Mouse (Mus musculus) liver, embryonic 13.5 days (tissue): ENCODE data around the gene Dnah12. TPM values are rescaled to one million over a fixed set of nuclear protein-coding genes. Genes with fewer than 3 reads are reported as not detected.
A peak's percentile ranks its signal among the peaks of the same experiment; 100 is the strongest.

Experiments
- ATAC-seq: fragments of 200-750 bp; cut with Nextera tagmentation; 2 replicates; pipeline ENCODE4 v1.8.0; 2017; ENCODE audit warnings: low read depth, mild to moderate bottlenecking, moderate number of reproducible peaks, moderate library complexity
- DNase-seq: peaks from one replicate; pipeline ENCODE4 v3.0.0; 2022
- H3K27ac ChIP-seq: fragments of 300-500 bp; sonication (generic); 2 replicates; pipeline ENCODE4 v1.5.1; 2015; ENCODE audit warnings: moderate library complexity, mild to moderate bottlenecking, inconsistent platforms
- H3K27me3 ChIP-seq: fragments of 300-500 bp; sonication (generic); 2 replicates; pipeline ENCODE4 v1.6.1; 2015; ENCODE audit warnings: mild to moderate bottlenecking, inconsistent platforms
- H3K36me3 ChIP-seq: fragments of 300-500 bp; sonication (generic); 2 replicates; pipeline ENCODE4 v1.6.1; 2015; ENCODE audit warnings: mild to moderate bottlenecking, inconsistent platforms
- H3K4me1 ChIP-seq: fragments of 300-500 bp; sonication (generic); replicated peaks from 2 replicates; pipeline ENCODE4 v1.6.1; 2015; ENCODE audit warnings: inconsistent platforms
- H3K4me2 ChIP-seq: fragments of 300-500 bp; sonication (generic); 2 replicates; pipeline ENCODE4 v1.6.1; 2015; ENCODE audit warnings: inconsistent platforms, mild to moderate bottlenecking, moderate library complexity
- H3K4me3 ChIP-seq: fragments of 300-500 bp; sonication (generic); replicated peaks from 2 replicates; pipeline ENCODE4 v1.5.1; 2015; ENCODE audit warnings: mild to moderate bottlenecking, inconsistent platforms
- H3K9ac ChIP-seq: fragments of 300-500 bp; sonication (generic); 2 replicates; pipeline ENCODE4 v1.6.1; 2015; ENCODE audit warnings: mild to moderate bottlenecking, inconsistent platforms
- H3K9me3 ChIP-seq: fragments of 300-500 bp; sonication (generic); replicated peaks from 2 replicates; pipeline ENCODE4 v1.6.1; 2016; ENCODE audit warnings: inconsistent platforms
- whole genome bisulfite sequencing: fragments of 180-500 bp; shearing (Covaris S2); methylation state at CpG from one replicate; pipeline ENCODE4 v1.1.7; 2015; ENCODE audit not compliant: insufficient replicate concordance; 5-methylcytosine and 5-hydroxymethylcytosine counted together
- polyA plus RNA-seq: library from polyadenylated mRNA; unstranded; fragments of >200 nt; fragmentation: Nextera tagmentation; extraction: Ambion mirVana; gene quantifications from 2 replicates; pipeline ENCODE4 v1.2.1, GENCODE M21; 2015

Gene Dnah12
- 0.02 TPM in 2 replicates for polyA plus RNA-seq

DNA sequence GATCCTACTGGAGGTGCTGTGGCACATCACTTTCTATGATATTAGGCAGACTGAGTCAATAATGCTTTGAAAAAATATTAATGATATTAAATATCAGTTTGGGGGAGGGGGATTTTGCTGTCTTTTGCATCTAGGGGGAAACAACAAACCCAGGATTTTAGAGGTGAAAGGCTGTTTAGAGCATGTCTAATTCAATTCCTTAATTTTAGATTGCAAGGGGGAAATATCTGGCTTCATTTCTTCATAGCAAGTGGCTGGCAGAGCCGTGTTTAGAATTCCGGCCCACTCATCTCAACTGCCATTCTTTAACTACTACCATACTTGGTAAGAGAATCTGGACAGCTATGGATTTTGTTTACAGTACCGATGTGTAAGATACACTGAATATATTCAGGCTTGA, at the start of gene Dnah12:
Dnah12 (plus strand) TSS at position 301 of the 400 bp plus-strand sequence.
- no peak for ATAC-seq
- 77% methylated on average over 3 of the region's 3 CpGs for WGBS
- H3K4me1 ChIP-seq = no peaks in the 10 kb centered on the region

DNA sequence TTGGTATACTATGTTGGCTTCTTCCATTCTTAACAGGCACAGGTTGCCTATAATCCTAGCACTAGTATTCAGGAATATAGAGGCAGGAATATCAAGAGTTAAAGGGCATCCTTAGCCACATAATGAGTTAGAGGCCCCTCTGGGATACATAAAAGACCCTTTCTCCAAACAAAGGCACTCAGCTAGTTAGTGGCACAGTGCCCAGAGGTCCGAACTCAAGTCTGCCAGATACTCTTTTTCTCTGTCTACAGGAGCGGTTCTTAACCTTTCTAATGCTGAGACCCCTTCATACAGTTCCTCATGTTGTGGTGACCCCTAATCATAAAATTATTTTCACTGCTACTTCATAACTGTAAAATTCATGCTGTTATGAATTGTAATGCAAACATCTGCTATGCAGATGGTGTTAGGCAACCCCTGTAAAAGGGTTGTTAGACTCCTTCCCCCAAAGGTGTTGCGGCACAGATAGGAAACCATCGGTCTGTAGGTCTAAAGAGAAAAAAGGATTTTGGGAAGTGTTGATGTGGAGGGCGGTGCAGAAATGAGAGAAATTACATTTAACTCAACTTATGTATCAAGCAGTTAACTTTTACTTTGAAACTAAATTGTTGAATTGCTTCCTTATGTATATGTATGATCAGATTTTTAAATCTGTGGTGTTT, 47.0 kb upstream of the Dnah12 start:
- Histone ChIP-seq H3K36me3 (peaks cover 25% of the 10 kb centered on the region), H3K4me1 (peaks cover 16% of the 10 kb centered on the region), H3K4me3 (no peak overlapping the region), H3K27ac (no peak overlapping the region), H3K9me3 (no peaks in the 10 kb centered on the region), H3K27me3 (no peaks in the 10 kb centered on the region), H3K4me2 (no peak overlapping the region), H3K9ac (no peak overlapping the region)
- 84% methylated on average over 5 of the region's 5 CpGs for WGBS
- ATAC-seq (no peak), DNase-seq (no peak)

More for the DNA sequence above, at the start of gene Dnah12:
- Histone ChIP-seq H3K4me3 (no peak within 1 kb of the TSS), H3K9ac (no peak within 1 kb of the TSS), H3K36me3 (no peaks in the 10 kb centered on the region), H3K4me2 (no peak within 1 kb of the TSS), H3K27ac (no peak within 1 kb of the TSS), H3K9me3 (no peaks in the 10 kb centered on the region), H3K27me3 (no peaks in the 10 kb centered on the region)
- no peak for DNase-seq

DNA sequence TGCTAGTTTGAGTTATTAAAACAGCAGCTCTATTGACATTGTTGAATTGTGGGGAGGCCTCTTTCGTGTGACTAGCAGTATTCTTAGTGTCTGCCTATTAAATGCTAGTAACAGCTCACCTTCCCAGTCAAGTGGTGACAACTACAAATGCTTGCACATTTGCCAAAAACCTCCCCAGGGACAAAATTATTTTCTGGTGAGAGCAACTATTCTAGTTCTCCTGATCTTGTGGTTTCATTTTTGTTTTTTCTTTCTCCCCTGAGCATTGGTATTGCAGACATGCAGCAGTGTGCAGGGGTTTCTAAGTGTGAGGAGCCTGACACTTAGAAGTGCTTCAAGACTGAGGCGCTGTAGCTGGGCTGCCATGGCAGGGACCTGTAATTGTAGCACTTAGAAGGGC, 45.3 kb upstream of the Dnah12 start:
- DNase-seq = no peak
- Histone ChIP-seq H3K9ac (no peak overlapping the region), H3K36me3 (peaks cover 27% of the 10 kb centered on the region), H3K4me2 (no peak overlapping the region), H3K27me3 (no peaks in the 10 kb centered on the region), H3K4me3 (no peak overlapping the region), H3K9me3 (no peaks in the 10 kb centered on the region), H3K27ac (no peak overlapping the region), H3K4me1 (peaks cover 16% of the 10 kb centered on the region)
- no peak for ATAC-seq
- WGBS = 81% methylated on average over 2 of the region's 2 CpGs

DNA sequence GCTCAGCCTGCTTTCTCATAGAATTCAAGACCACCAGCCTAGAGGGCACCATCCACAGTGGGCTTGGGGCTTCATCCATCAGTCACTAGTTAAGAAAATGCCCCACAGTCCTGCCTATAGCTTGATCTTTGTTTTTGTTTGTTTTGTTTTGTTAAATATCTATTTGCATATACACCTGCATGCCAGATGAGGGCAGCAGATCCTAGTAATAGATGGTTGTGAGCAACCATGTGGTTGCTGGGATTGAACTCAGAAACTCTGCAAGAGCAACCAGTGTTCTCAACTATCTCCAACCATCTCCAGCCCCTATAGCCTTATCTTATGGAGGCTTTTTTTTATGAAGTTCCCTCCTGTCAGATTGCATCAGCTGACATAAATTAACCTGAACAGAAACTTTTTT, 41.2 kb upstream of the Dnah12 start:
- ATAC-seq (no peak), DNase-seq (no peak)
- Histone ChIP-seq H3K36me3 (peaks cover 57% of the 10 kb centered on the region), H3K27ac (no peak overlapping the region), H3K4me1 (no peaks in the 10 kb centered on the region), H3K4me2 (no peak overlapping the region), H3K9ac (no peak overlapping the region), H3K4me3 (no peak overlapping the region), H3K27me3 (no peaks in the 10 kb centered on the region), H3K9me3 (no peaks in the 10 kb centered on the region)

DNA sequence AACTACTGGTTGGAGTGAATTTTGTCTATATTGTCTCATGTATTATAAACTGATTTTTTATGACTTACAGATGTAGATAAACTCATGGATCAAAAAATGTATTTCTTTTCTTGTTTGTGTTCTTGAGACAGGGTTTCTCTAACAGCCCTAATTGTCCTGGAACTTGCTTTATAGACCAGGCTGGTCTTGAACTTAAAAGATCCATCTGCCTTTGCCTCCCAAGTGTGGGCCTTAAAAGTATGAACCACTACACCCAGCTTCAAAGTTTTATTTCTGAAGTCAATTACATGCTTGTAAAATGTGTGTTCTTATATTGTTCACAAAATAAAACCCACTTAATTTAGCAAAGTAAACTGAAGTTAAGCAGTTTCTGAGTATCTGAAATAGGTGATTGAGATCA, 34.9 kb upstream of the Dnah12 start:
- DNase-seq = no peak
- H3K36me3 ChIP-seq = peaks cover 55% of the 10 kb centered on the region
- no peak overlapping the region for H3K4me3 ChIP-seq
- no peak overlapping the region for H3K9ac ChIP-seq
- H3K4me1 ChIP-seq = peaks cover 8% of the 10 kb centered on the region
- no peak overlapping the region for H3K27ac ChIP-seq
- no peak for ATAC-seq
- no peaks in the 10 kb centered on the region for H3K9me3 ChIP-seq
- no peak overlapping the region for H3K4me2 ChIP-seq
- no peaks in the 10 kb centered on the region for H3K27me3 ChIP-seq

DNA sequence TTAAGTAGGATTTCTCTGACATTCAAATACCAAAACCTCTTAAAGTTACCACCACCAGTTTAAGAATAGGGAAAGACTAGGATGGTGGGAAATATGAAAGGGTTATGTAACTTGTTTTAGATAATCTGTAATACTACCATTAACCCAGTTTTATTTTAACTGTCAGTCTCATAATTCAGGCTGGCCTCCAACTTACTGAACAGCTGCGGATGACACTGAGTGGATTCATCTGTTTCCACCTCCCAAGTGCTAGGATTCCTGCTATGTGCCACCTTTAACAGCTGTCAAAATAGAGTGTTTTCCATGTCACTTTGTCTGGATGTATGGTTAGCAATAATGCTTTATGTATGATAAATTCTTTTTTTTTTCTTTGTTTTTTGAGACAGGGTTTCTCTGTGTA, 32.8 kb upstream of the Dnah12 start:
- ATAC-seq (no peak), DNase-seq (no peak)
- WGBS = 86% methylated on average over 1 of the region's 1 CpGs
- Histone ChIP-seq H3K4me3 (no peak overlapping the region), H3K27me3 (no peaks in the 10 kb centered on the region), H3K4me1 (peaks cover 12% of the 10 kb centered on the region), H3K4me2 (no peak overlapping the region), H3K9ac (no peak overlapping the region), H3K9me3 (no peaks in the 10 kb centered on the region), H3K27ac (no peak overlapping the region), H3K36me3 (peaks cover 52% of the 10 kb centered on the region)

DNA sequence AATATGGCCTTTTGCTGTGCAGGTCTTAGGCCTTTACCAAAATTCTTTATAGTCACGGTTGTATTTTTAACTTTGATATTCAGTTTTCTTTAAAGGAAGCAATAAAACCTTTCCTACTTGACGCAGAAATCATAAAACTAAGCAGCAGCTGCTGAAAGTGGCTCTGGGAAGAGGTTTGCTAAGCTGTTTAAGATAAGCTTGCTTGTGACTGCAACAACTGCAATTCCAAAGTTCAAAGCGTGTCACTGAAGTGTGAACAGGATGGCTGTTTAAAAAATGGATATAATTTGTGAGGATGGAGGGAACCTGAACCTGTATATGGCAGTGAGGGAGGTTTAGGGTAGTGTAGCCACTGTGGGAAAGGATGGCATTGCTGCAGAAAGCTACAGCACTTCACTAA, 31.1 kb upstream of the Dnah12 start:
- no peak overlapping the region for H3K9ac ChIP-seq
- 71% methylated on average over 3 of the region's 3 CpGs for WGBS
- no peak for ATAC-seq
- DNase-seq = no peak
- peaks cover 52% of the 10 kb centered on the region for H3K36me3 ChIP-seq
- H3K4me2 ChIP-seq = no peak overlapping the region
- no peaks in the 10 kb centered on the region for H3K9me3 ChIP-seq
- H3K27ac ChIP-seq = no peak overlapping the region; the same call in 1 of the 2 replicates
- H3K4me3 ChIP-seq = no peak overlapping the region
- H3K4me1 ChIP-seq = peaks cover 26% of the 10 kb centered on the region
- H3K27me3 ChIP-seq = no peaks in the 10 kb centered on the region

DNA sequence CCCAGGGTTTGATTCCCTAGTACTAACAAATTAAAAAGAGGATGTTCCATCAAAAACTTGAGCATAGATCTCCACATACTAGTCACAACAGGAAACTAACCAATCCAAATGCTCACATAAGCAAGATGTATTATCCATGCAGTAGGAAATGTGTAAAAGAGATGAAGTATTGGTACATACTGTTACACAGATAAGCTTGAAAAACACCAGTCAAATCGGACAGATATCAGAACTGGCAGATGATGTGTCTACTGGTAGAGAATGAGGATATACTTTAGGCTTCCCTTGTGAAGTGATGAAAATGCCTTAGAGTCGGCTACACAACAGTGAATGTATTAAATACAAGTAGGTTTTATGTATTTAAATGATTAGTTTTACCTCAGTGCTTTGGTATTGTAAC, 30.6 kb upstream of the Dnah12 start:
- peaks cover 48% of the 10 kb centered on the region for H3K36me3 ChIP-seq
- ATAC-seq (peak; percentile 65), DNase-seq (no peak)
- H3K9me3 ChIP-seq = no peaks in the 10 kb centered on the region
- no peaks in the 10 kb centered on the region for H3K27me3 ChIP-seq
- H3K4me3 ChIP-seq = no peak overlapping the region
- H3K4me1 ChIP-seq = peaks cover 30% of the 10 kb centered on the region
- no peak overlapping the region; the same call in 1 of the 2 replicates for H3K27ac ChIP-seq
- H3K9ac ChIP-seq = no peak overlapping the region
- no peak overlapping the region for H3K4me2 ChIP-seq
- 33% methylated on average over 2 of the region's 2 CpGs for WGBS

DNA sequence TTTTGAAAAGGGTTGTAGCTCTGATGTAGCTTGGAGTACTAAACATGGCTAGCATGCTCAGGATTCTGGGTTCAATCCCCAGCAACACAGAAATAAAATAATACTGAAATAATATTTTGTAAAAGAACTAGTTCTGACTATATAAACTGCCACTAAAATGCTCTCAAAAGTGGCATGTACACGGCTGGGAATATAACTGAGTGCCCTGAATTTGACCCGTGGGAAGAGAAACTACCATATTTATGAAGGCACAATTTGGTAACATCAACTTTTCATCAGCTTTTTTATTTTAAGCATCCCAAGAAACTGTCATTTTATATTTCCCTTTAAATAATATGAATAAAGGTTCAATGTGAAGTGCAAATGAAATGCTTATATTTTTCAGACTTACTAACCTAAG, 29.2 kb upstream of the Dnah12 start:
- Histone ChIP-seq H3K27me3 (no peaks in the 10 kb centered on the region), H3K4me1 (peaks cover 38% of the 10 kb centered on the region), H3K4me2 (no peak overlapping the region), H3K4me3 (no peak overlapping the region), H3K27ac (no peak overlapping the region), H3K9me3 (no peaks in the 10 kb centered on the region), H3K36me3 (peaks cover 37% of the 10 kb centered on the region), H3K9ac (no peak overlapping the region)
- WGBS = 84% methylated on average over 2 of the region's 2 CpGs
- ATAC-seq = no peak
- no peak for DNase-seq

DNA sequence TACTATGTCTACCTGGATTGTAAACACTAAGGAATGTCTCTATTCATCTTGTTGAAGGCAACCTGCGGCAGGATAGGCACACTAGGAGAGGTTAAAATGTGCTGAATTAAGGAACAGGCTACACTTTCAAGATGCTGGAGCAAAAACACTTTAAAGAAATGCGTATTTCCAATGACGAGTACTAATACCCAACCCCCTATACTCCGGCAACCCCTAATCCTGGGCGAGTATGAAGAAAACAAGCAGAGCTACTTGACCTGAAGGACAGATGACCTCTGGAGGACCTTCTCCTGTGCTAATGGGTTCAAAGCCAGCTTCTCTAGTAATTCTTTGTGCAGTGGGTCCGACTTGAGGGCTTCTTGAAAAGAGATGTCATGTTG, 25.1 kb upstream of the Dnah12 start:
- Histone ChIP-seq H3K9ac (peak overlapping the region; percentile 92), H3K27me3 (no peaks in the 10 kb centered on the region), H3K4me1 (peaks cover 55% of the 10 kb centered on the region), H3K9me3 (no peaks in the 10 kb centered on the region), H3K27ac (peak overlapping the region; percentile 89), H3K36me3 (peaks cover 25% of the 10 kb centered on the region), H3K4me2 (peak overlapping the region; percentile 98), H3K4me3 (peak overlapping the region; percentile 95)
- DNase-seq = no peak
- no peak for ATAC-seq
- WGBS = 11% methylated on average over 6 of the region's 6 CpGs

DNA sequence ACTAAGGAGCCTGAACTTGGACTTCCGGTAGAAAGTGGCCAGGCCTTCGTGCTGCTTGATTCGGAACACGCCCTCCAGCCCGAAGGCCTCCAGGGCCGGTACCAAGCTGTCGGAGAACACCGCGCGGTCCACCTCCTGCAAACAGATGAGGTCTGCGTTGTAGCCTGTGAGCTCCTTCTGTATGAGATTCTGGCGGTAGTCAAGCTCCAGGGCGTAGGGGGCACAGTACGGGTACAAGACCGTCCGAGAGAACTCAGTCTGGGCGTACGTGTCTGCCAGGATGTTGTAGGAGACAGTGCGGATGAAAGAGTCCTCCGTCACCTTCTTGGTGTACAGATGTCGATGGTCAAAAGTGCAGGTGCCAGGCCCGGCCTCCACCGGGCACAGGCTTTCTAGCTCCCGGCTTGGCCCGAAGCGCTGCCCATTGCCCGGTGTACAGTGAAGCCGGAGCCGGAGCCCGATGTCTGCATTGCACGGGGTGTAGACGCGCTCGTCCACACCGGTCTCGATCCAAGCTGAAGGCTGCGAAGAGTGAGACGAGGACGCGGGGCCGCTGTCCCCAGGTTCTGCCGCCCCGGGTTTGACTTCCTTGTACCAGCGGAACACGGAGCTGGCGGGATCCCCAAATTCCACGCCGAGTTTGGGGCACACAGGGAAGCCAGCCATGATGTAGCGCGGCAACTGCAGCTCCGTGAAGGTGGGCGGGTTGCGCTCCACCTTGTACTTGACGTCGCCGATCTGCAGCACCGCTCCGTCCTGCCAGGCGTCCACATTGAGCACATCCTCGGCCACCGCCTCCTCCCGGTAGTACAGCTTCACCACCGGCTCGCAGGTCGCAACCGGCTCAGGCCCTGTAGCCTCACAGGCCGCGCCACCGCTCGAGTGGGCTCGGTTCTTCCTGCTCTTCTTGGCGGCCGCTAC, 24.4 kb upstream of the Dnah12 start:
- under 1% methylated on average over 73 of the region's 73 CpGs for WGBS
- Histone ChIP-seq H3K9me3 (no peaks in the 10 kb centered on the region), H3K36me3 (peaks cover 23% of the 10 kb centered on the region), H3K4me1 (peaks cover 54% of the 10 kb centered on the region), H3K4me2 (peak overlapping the region; percentile 98), H3K27me3 (no peaks in the 10 kb centered on the region), H3K9ac (peak overlapping the region; percentile 92), H3K4me3 (peak overlapping the region; percentile 95), H3K27ac (peak overlapping the region; percentile 89)
- DNase-seq = peak; percentile 52
- peak; percentile 64 for ATAC-seq
